Mouse (Mus musculus) kidney, embryonic 16.5 days (tissue): ENCODE data around the gene Espnl. TPM values are rescaled to one million over a fixed set of nuclear protein-coding genes. Genes with fewer than 3 reads are reported as not detected.
A peak's percentile ranks its signal among the peaks of the same experiment; 100 is the strongest.

Source experiments
- ATAC-seq: fragments of 200-750 bp; cut with Nextera tagmentation; 2 replicates; pipeline ENCODE4 v1.8.0; 2017; ENCODE audit warnings: moderate TSS enrichment; ENCODE audit not compliant: low FRiP score, low TSS enrichment
- H3K27ac ChIP-seq: fragments of 300-500 bp; sonication (generic); 2 replicates; pipeline ENCODE4 v1.5.1; 2014; ENCODE audit warnings: low read length
- H3K27me3 ChIP-seq: fragments of 300-500 bp; sonication (generic); 2 replicates; pipeline ENCODE4 v1.6.1; 2014; ENCODE audit warnings: low read length, control low read depth, mixed read lengths; ENCODE audit not compliant: insufficient read depth
- H3K36me3 ChIP-seq: fragments of 300-500 bp; sonication (generic); 2 replicates; pipeline ENCODE4 v1.6.1; 2014; ENCODE audit warnings: low read length, control low read depth, mixed read lengths; ENCODE audit not compliant: insufficient read depth
- H3K4me1 ChIP-seq: fragments of 300-500 bp; sonication (generic); 2 replicates; pipeline ENCODE4 v1.6.1; 2014; ENCODE audit warnings: low read length, control low read depth, mixed read lengths; ENCODE audit not compliant: insufficient read depth
- H3K4me2 ChIP-seq: fragments of 300-500 bp; sonication (generic); replicated peaks from 2 replicates; pipeline ENCODE4 v1.6.1; 2014; ENCODE audit warnings: low read depth, low read length
- H3K4me3 ChIP-seq: fragments of 300-500 bp; sonication (generic); 2 replicates; pipeline ENCODE4 v1.5.1; 2014; ENCODE audit warnings: mild to moderate bottlenecking, low read length
- H3K9ac ChIP-seq: fragments of 300-500 bp; sonication (generic); replicated peaks from 2 replicates; pipeline ENCODE4 v1.6.1; 2014; ENCODE audit warnings: low read length
- H3K9me3 ChIP-seq: fragments of 300-500 bp; sonication (generic); 2 replicates; pipeline ENCODE4 v1.6.1; 2016; ENCODE audit warnings: low read length, control low read depth
- WGBS: fragments of 180-500 bp; shearing (Covaris S2); extraction: QIAGEN DNeasy Blood & Tissue Kit; methylation state at CpG from one replicate; pipeline ENCODE4 v1.1.7; 2014; 5-methylcytosine and 5-hydroxymethylcytosine counted together
- polyA plus RNA-seq: library from polyadenylated mRNA; unstranded; fragments of >200 nt; fragmentation: Nextera tagmentation; extraction: Ambion mirVana; gene quantifications from 2 replicates; pipeline ENCODE4 v1.2.1, GENCODE M21; 2015

The Espnl gene
- polyA plus RNA-seq, 1 experiment from 2014 or later = 0.04 TPM

DNA sequence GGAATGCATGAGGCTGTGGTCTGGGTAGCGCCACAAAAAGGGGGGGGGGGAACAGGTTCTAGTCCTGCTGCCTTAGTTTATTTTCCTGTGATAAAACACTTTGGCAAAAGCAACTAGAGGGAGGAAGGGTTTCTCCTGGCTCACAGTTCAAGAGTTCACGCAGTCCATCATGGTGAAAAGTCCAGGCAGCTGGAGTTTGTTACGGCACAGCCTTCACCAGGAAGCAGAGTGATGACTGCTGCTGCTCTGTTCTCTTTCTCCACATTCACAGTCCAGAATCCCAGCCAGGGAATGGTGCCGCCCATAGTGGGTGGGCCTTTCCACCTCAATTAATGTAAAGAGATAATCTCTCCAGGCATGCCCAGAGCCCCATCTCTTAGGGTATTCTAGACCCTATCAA is 9.6 kb upstream of the Espnl start:
- H3K4me3 ChIP-seq = no peak overlapping the region
- no peak overlapping the region for H3K27ac ChIP-seq
- no peaks in the 10 kb centered on the region for H3K4me1 ChIP-seq
- no peak overlapping the region for H3K4me2 ChIP-seq
- no peak overlapping the region for H3K9ac ChIP-seq
- WGBS = 87% methylated on average over 4 of the region's 4 CpGs
- H3K9me3 ChIP-seq = no peaks in the 10 kb centered on the region
- H3K36me3 ChIP-seq = peaks cover 32% of the 10 kb centered on the region
- ATAC-seq = no peak
- no peaks in the 10 kb centered on the region for H3K27me3 ChIP-seq

DNA sequence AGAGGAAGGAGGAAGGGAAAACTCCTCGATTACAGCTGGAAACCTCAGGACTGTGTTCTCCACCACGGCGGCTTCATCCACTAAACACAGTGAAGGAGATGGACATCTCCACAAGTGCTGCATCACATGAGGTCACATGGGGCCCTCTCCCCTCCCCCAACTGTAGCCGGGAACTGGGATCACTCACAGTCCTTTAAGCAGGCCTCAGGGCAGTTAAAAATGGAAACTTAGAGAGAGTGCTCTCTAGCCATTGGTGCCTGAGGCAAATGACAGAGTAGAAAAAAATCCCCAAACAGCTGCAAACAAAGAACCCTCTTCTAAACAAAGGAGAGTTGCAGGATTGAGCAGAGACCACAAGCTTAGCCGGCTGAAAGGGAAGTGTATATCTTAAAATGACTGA is 8.6 kb upstream of the Espnl start:
- no peak for ATAC-seq
- Histone ChIP-seq H3K36me3 (peaks cover 28% of the 10 kb centered on the region), H3K4me3 (no peak overlapping the region), H3K27me3 (no peaks in the 10 kb centered on the region), H3K9ac (no peak overlapping the region), H3K9me3 (no peaks in the 10 kb centered on the region), H3K4me1 (no peaks in the 10 kb centered on the region), H3K27ac (no peak overlapping the region), H3K4me2 (no peak overlapping the region)
- WGBS = 59% methylated on average over 5 of the region's 5 CpGs

DNA sequence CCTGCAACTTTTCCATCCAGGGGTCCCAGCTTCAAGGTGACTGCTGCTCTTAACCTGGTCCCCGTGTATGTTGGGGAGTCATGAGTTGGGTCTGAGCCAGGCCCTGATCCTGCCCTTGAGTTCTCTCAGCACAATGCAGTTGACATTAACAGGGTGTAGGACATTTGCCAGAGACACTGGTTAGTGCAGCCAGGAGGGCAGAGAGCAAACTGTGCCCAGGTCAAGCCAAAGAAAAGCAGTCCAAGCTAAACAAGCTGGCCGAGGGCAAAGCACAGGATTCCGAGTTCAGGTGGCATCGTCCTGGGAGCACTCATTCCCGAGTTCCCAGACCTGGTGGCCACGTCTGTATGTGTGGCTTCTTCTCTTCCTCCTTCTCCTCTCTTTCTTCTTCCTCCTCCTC is 4.2 kb upstream of the Espnl start:
- no peaks in the 10 kb centered on the region for H3K27me3 ChIP-seq
- 0 out of 2 replicates have a peak, but pooled peaks cover 6% of the 10 kb centered on the region for H3K4me1 ChIP-seq
- H3K36me3 ChIP-seq = 0 out of 2 replicates have a peak, but pooled peaks cover 2% of the 10 kb centered on the region
- H3K27ac ChIP-seq = no peak overlapping the region
- no peak overlapping the region for H3K9ac ChIP-seq
- no peak for ATAC-seq
- H3K4me3 ChIP-seq = no peak overlapping the region
- no peaks in the 10 kb centered on the region for H3K9me3 ChIP-seq
- 83% methylated on average over 6 of the region's 6 CpGs for WGBS
- H3K4me2 ChIP-seq = no peak overlapping the region

DNA sequence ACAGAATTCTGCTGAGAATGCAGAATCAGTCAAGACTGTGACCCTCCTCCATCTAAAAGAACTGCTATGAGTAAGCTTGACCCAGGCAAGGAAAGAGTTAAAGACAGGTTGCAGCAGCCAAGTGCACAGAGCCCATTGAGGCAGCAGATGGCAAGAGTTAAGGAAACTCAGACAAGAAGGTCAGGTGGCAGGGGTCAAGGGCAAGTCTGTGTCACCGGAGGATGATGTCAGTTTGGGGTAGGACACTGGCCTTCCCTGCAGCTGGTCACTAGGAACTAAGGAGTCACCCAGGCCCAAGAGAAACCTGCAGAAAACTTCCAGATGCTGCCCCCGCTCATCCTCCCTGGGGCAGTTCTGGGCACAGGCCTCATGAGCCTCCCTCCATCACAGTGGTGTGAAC is 2.8 kb downstream of the Espnl start:
- ATAC-seq = no peak
- no peak overlapping the region for H3K4me3 ChIP-seq
- no peak overlapping the region for H3K9ac ChIP-seq
- WGBS = 52% methylated on average over 2 of the region's 2 CpGs
- H3K4me1 ChIP-seq = 0 out of 2 replicates have a peak, but pooled peaks cover 9% of the 10 kb centered on the region
- H3K27me3 ChIP-seq = no peaks in the 10 kb centered on the region
- H3K36me3 ChIP-seq = no peaks in the 10 kb centered on the region
- no peak overlapping the region for H3K4me2 ChIP-seq
- no peaks in the 10 kb centered on the region for H3K9me3 ChIP-seq
- no peak overlapping the region for H3K27ac ChIP-seq

DNA sequence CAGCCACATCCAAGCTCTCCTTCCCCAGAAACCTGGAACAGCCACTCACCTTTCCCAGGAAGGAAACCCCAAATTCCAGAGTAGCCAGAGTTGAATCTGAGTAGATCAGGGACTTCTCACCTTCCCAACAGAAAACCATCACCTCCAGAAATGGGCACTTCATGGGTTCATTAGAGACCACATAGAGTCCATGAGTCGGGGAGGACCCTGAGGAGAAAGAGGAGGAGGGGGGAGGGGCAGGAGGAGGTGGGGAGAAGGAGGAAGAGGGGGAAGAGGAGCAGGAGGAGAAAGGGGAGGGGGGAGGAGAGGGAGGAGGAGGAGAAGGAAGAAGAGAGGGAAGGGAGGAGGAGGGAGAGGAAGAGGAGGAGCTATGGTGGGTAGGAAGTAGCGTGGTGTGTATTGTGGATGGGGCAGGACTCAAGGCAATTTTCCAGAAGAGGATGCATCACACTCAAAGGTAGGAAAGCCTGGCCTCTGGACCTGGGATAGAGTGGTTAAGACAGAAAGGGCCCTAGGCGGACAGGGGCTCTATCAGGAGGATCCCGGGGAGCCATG is 3.7 kb downstream of the Espnl start:
- Histone ChIP-seq H3K9ac (no peak overlapping the region), H3K9me3 (no peaks in the 10 kb centered on the region), H3K27me3 (no peaks in the 10 kb centered on the region), H3K4me3 (no peak overlapping the region), H3K36me3 (no peaks in the 10 kb centered on the region), H3K4me2 (no peak overlapping the region), H3K4me1 (0 out of 2 replicates have a peak, but pooled peaks cover 9% of the 10 kb centered on the region), H3K27ac (no peak overlapping the region)
- 71% methylated on average over 4 of the region's 4 CpGs for WGBS
- ATAC-seq = no peak

DNA sequence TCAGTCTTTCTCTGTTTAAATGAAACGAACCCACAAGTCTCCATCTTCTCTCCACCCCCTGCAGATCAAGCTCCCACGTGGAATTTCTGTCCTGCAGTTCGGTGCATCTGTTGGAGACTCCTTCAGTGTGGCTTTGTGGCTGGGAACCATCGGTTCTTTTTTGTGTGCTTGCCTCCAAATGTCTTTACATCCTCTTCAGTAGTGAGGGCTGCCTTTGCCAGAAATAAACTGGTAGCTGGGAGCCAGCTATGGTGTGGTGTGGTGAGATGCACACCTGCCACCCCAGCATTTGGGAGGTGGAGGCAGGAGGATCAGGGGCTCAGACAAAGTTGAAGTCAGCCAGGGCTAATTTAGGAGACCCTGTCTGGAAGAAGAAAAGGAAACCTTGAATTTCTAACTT is 10.2 kb downstream of the Espnl start:
- WGBS = 60% methylated on average over 4 of the region's 4 CpGs
- no peak overlapping the region for H3K4me3 ChIP-seq
- no peaks in the 10 kb centered on the region for H3K9me3 ChIP-seq
- H3K9ac ChIP-seq = no peak overlapping the region
- ATAC-seq = no peak
- no peaks in the 10 kb centered on the region for H3K27me3 ChIP-seq
- H3K4me2 ChIP-seq = no peak overlapping the region
- 0 out of 2 replicates have a peak, but pooled peaks cover 3% of the 10 kb centered on the region for H3K4me1 ChIP-seq
- H3K36me3 ChIP-seq = no peaks in the 10 kb centered on the region
- no peak overlapping the region for H3K27ac ChIP-seq

DNA sequence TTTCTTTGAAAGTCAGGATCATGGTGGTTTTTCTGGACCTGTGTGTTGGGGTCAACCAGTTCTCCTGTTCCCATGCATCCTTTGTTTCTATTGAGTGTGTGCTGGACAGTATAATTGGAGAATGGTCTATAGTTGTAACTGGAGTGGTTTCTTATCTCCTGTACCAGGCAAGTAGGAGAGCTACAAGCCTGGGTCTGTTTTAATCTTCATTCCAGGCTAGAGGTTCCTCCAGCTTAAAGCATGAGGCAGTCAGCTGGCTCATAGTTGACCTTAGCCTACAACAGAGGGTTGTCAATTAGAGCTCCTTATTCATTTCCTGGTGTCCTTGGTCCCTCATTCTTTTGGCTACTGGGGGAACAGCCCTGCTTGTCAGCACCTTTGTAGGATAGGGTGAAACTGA is 11.7 kb downstream of the Espnl start:
- H3K4me3 ChIP-seq = no peak overlapping the region
- H3K36me3 ChIP-seq = no peaks in the 10 kb centered on the region
- ATAC-seq = no peak
- H3K9ac ChIP-seq = no peak overlapping the region
- no peak overlapping the region for H3K4me2 ChIP-seq
- H3K27me3 ChIP-seq = no peaks in the 10 kb centered on the region
- H3K4me1 ChIP-seq = no peaks in the 10 kb centered on the region
- H3K9me3 ChIP-seq = no peaks in the 10 kb centered on the region
- H3K27ac ChIP-seq = no peak overlapping the region

DNA sequence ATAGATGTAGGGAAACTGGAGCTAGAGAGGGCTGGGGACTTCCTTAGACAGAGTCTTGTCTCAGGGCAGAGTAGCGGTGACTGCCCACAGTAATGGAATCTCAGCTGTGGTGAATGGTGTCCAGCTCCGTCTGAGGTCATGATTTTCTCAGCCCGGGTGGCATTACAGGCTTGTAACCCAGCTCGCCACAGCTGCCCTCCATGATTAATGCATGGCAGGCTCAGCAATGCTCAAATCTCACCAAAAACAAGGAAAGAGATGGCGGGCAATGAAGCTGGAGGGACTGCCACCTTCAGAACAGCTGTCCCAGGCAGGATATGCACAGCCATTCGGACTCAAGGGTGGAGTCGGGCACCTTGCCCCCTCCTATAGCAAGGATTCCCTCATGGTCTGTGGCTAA is 15.5 kb downstream of the Espnl start:
- no peak for ATAC-seq
- Histone ChIP-seq H3K27me3 (no peaks in the 10 kb centered on the region; the same call in 1 of the 2 replicates), H3K4me3 (no peak overlapping the region), H3K9me3 (no peaks in the 10 kb centered on the region), H3K27ac (no peak overlapping the region), H3K9ac (no peak overlapping the region), H3K4me2 (no peak overlapping the region), H3K36me3 (no peaks in the 10 kb centered on the region), H3K4me1 (no peaks in the 10 kb centered on the region)
- 80% methylated on average over 7 of the region's 7 CpGs for WGBS

DNA sequence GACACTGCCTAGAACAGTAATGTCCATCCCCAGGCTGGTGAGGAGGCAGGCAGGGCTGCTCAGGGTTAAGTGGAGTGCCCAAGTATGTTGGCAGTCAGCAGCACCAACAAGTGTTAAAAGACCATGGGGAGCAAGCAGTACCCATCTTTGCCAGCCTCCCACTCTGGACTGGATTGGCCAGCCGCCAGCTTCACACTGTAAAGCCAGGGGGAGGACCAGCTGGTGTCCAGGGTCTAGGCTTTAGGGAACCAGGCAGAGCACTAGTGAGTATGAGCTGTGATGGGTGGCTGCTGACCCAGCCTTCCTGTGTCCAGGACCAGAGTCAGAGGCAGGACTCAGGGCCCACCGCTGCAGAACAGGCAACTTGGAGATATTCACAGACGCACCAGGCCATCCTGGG is 22.1 kb downstream of the Espnl start:
- Histone ChIP-seq H3K36me3 (no peaks in the 10 kb centered on the region), H3K9ac (no peak overlapping the region), H3K4me2 (no peak overlapping the region), H3K27me3 (peaks cover 44% of the 10 kb centered on the region), H3K27ac (no peak overlapping the region), H3K9me3 (no peaks in the 10 kb centered on the region), H3K4me3 (no peak overlapping the region), H3K4me1 (peaks cover 8% of the 10 kb centered on the region)
- 85% methylated on average over 3 of the region's 3 CpGs for WGBS
- ATAC-seq = no peak

DNA sequence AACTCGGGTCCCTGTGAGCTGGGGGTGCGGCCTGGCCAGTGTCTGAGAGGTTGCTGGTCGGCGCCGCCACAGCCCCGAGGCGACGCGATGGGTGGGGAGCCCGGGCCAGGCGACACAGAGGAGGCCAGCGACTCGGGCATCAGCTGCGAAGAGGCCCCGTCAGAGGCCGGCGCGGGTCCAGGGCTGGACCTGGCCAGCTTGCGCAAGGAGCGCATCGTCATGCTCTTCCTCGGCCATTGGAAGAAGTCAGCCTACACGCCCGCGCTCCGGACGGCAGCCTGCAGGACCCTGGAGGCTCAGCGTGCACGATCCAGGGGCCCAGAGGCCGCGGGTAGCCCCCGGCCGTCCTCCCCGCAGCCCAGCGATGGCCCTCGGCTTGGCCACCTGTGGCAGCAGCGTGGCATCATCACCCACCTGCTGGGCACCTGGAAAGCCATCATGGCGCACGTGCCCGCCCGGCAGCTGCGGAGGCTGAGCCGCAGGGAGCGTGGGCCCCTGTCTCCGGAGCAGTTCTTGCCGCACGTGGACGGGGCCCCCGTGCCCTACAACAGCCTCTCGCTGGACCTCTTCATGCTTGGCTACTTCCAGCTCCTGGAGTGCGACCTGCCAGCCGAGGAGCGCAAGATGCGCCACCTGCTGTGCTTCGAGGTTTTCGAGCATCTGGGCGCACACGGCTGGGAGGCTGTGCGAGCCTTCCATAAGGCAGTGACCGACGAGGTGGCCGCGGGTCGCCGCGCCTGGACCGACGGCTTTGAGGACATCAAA is 23.2 kb downstream of the Espnl start:
- H3K4me2 ChIP-seq = peak overlapping the region; percentile 54
- H3K4me1 ChIP-seq = peaks cover 8% of the 10 kb centered on the region
- H3K27me3 ChIP-seq = peaks cover 44% of the 10 kb centered on the region
- 0 out of 2 replicates have a peak overlapping the region, but pooled peaks have one; percentile 40 for H3K9ac ChIP-seq
- 2% methylated on average over 68 of the region's 68 CpGs for WGBS
- no peak overlapping the region for H3K27ac ChIP-seq
- H3K4me3 ChIP-seq = peak overlapping the region; percentile 34
- H3K9me3 ChIP-seq = no peaks in the 10 kb centered on the region
- peak; percentile 62 for ATAC-seq
- H3K36me3 ChIP-seq = no peaks in the 10 kb centered on the region
